Mouse (Mus musculus) heart, embryonic 15.5 days (tissue): ENCODE results near the gene Rhcg. TPM values are rescaled to one million over a fixed set of nuclear protein-coding genes. Genes with fewer than 3 reads are reported as not detected.

Experiments
- ATAC-seq: fragments of 200-750 bp; cut with Nextera tagmentation; replicated peaks from 2 replicates; pipeline ENCODE4 v1.8.0; 2017; ENCODE audit warnings: low read depth, moderate TSS enrichment; ENCODE audit not compliant: insufficient number of reproducible peaks, insufficient read depth, low FRiP score
- H3K27ac ChIP-seq: fragments of 300-500 bp; sonication (generic); 2 replicates; pipeline ENCODE4 v1.5.1; 2015; ENCODE audit warnings: mild to moderate bottlenecking, inconsistent platforms
- H3K27me3 ChIP-seq: fragments of 300-500 bp; sonication (generic); 2 replicates; pipeline ENCODE4 v1.6.1; 2015; ENCODE audit warnings: inconsistent platforms
- H3K36me3 ChIP-seq: fragments of 300-500 bp; sonication (generic); 2 replicates; pipeline ENCODE4 v1.6.1; 2015; ENCODE audit warnings: mild to moderate bottlenecking, inconsistent platforms
- H3K4me1 ChIP-seq: fragments of 300-500 bp; sonication (generic); replicated peaks from 2 replicates; pipeline ENCODE4 v1.6.1; 2015; ENCODE audit warnings: inconsistent platforms
- H3K4me2 ChIP-seq: fragments of 300-500 bp; sonication (generic); 2 replicates; pipeline ENCODE4 v1.6.1; 2015; ENCODE audit warnings: inconsistent platforms, mild to moderate bottlenecking, moderate library complexity
- H3K4me3 ChIP-seq: fragments of 300-500 bp; sonication (generic); 2 replicates; pipeline ENCODE4 v1.5.1; 2015; ENCODE audit warnings: mild to moderate bottlenecking, inconsistent platforms
- H3K9ac ChIP-seq: fragments of 300-500 bp; sonication (generic); 2 replicates; pipeline ENCODE4 v1.6.1; 2015; ENCODE audit warnings: mild to moderate bottlenecking, inconsistent platforms
- H3K9me3 ChIP-seq: fragments of 300-500 bp; sonication (generic); replicated peaks from 2 replicates; pipeline ENCODE4 v1.6.1; 2016; ENCODE audit warnings: inconsistent platforms
- WGBS: fragments of 180-500 bp; shearing (Covaris S2); methylation state at CpG from one replicate; pipeline ENCODE4 v1.1.7; 2015; ENCODE audit warnings: mixed read lengths; 5-methylcytosine and 5-hydroxymethylcytosine counted together
- polyA plus RNA-seq: library from polyadenylated mRNA; unstranded; fragments of >200 nt; fragmentation: Nextera tagmentation; extraction: Ambion mirVana; gene quantifications from 2 replicates; pipeline ENCODE4 v1.2.1, GENCODE M21; 2015

The Rhcg gene
- polyA plus RNA-seq, 1 experiment from 2014 or later: not detected

- H3K27ac ChIP-seq: no peak overlapping the region
- no peaks in the 10 kb centered on the region for H3K9me3 ChIP-seq
- ATAC-seq: no peak
- peaks cover 78% of the 10 kb centered on the region for H3K27me3 ChIP-seq
- H3K36me3 ChIP-seq: no peaks in the 10 kb centered on the region
- H3K9ac ChIP-seq: no peak overlapping the region
- no peak overlapping the region for H3K4me2 ChIP-seq
- H3K4me1 ChIP-seq: peaks cover 2% of the 10 kb centered on the region
- no peak overlapping the region for H3K4me3 ChIP-seq
- 65% methylated on average over 18 of the region's 19 CpGs for WGBS
Observed at GRCm38 (mm10) chr7:79572191-79572818, 45.2 kb downstream of the Rhcg start.

- no peak overlapping the region for H3K4me2 ChIP-seq
- H3K9me3 ChIP-seq: no peaks in the 10 kb centered on the region
- no peak overlapping the region for H3K9ac ChIP-seq
- ATAC-seq: no peak
- no peak overlapping the region for H3K4me3 ChIP-seq
- H3K27ac ChIP-seq: no peak overlapping the region
- WGBS: 58% methylated on average over 4 of the region's 4 CpGs
- H3K27me3 ChIP-seq: peaks cover 63% of the 10 kb centered on the region
- H3K36me3 ChIP-seq: no peaks in the 10 kb centered on the region
- no peaks in the 10 kb centered on the region for H3K4me1 ChIP-seq
Observed at GRCm38 (mm10) chr7:79568937-79569535, 48.4 kb downstream of the Rhcg start.

- no peak overlapping the region for H3K27ac ChIP-seq
Observed at GRCm38 (mm10) chr7:79568212-79568611, 49.2 kb downstream of the Rhcg start.

GRCm38 (mm10) chr7:79563675-79564074 is 53.8 kb downstream of the Rhcg start:
- H3K27me3 ChIP-seq: peaks cover 67% of the 10 kb centered on the region
- ATAC-seq: no peak
- 15% methylated on average over 13 of the region's 13 CpGs for WGBS

More at GRCm38 (mm10) chr7:79568212-79568611, 49.2 kb downstream of the Rhcg start:
- no peak for ATAC-seq
- 56% methylated on average over 6 of the region's 6 CpGs for WGBS
- no peak overlapping the region for H3K4me3 ChIP-seq
- no peaks in the 10 kb centered on the region for H3K9me3 ChIP-seq
- no peak overlapping the region for H3K9ac ChIP-seq
- no peaks in the 10 kb centered on the region for H3K4me1 ChIP-seq
- peaks cover 64% of the 10 kb centered on the region for H3K27me3 ChIP-seq
- H3K36me3 ChIP-seq: no peaks in the 10 kb centered on the region
- H3K4me2 ChIP-seq: no peak overlapping the region

GRCm38 (mm10) chr7:79562385-79562784 is 55.1 kb downstream of the Rhcg start:
- ATAC-seq: no peak
- no peak overlapping the region for H3K4me3 ChIP-seq
- H3K9me3 ChIP-seq: no peaks in the 10 kb centered on the region
- no peak overlapping the region for H3K9ac ChIP-seq
- H3K36me3 ChIP-seq: no peaks in the 10 kb centered on the region
- H3K4me2 ChIP-seq: no peak overlapping the region
- WGBS: 39% methylated on average over 5 of the region's 5 CpGs
- H3K27ac ChIP-seq: no peak overlapping the region
- H3K4me1 ChIP-seq: no peaks in the 10 kb centered on the region
- H3K27me3 ChIP-seq: peaks cover 68% of the 10 kb centered on the region

More at GRCm38 (mm10) chr7:79563675-79564074, 53.8 kb downstream of the Rhcg start:
- Histone ChIP-seq H3K4me2 (no peak overlapping the region), H3K9ac (no peak overlapping the region), H3K4me1 (no peaks in the 10 kb centered on the region), H3K4me3 (no peak overlapping the region), H3K36me3 (no peaks in the 10 kb centered on the region), H3K27ac (no peak overlapping the region), H3K9me3 (no peaks in the 10 kb centered on the region)

GRCm38 (mm10) chr7:79558698-79559097 is 58.8 kb downstream of the Rhcg start:
- 65% methylated on average over 1 of the region's 1 CpGs for WGBS
- no peaks in the 10 kb centered on the region for H3K36me3 ChIP-seq
- no peak overlapping the region for H3K4me2 ChIP-seq
- no peaks in the 10 kb centered on the region for H3K9me3 ChIP-seq
- H3K27ac ChIP-seq: no peak overlapping the region
- H3K4me3 ChIP-seq: no peak overlapping the region
- H3K4me1 ChIP-seq: no peaks in the 10 kb centered on the region
- peaks cover 86% of the 10 kb centered on the region for H3K27me3 ChIP-seq
- no peak overlapping the region for H3K9ac ChIP-seq
- ATAC-seq: no peak

GRCm38 (mm10) chr7:79557728-79558221 is 59.7 kb downstream of the Rhcg start:
- Histone ChIP-seq H3K27ac (no peak overlapping the region), H3K36me3 (no peaks in the 10 kb centered on the region), H3K9ac (no peak overlapping the region), H3K4me3 (no peak overlapping the region), H3K4me1 (no peaks in the 10 kb centered on the region), H3K9me3 (no peaks in the 10 kb centered on the region), H3K4me2 (no peak overlapping the region), H3K27me3 (peaks cover 90% of the 10 kb centered on the region)
- 6% methylated on average over 8 of the region's 8 CpGs for WGBS
- no peak for ATAC-seq

- H3K27me3 ChIP-seq: peaks cover 93% of the 10 kb centered on the region
- H3K27ac ChIP-seq: no peak overlapping the region
- no peaks in the 10 kb centered on the region for H3K36me3 ChIP-seq
- no peak overlapping the region for H3K4me2 ChIP-seq
- no peaks in the 10 kb centered on the region for H3K9me3 ChIP-seq
- no peak overlapping the region for H3K4me3 ChIP-seq
- no peak overlapping the region for H3K9ac ChIP-seq
- ATAC-seq: no peak
- 1% methylated on average over 25 of the region's 25 CpGs for WGBS
- no peaks in the 10 kb centered on the region for H3K4me1 ChIP-seq
Observed at GRCm38 (mm10) chr7:79555368-79556034, 62.0 kb downstream of the Rhcg start.

GRCm38 (mm10) chr7:79552702-79553101 is 64.8 kb downstream of the Rhcg start:
- H3K4me1 ChIP-seq: no peaks in the 10 kb centered on the region
- no peak overlapping the region for H3K27ac ChIP-seq
- no peaks in the 10 kb centered on the region for H3K9me3 ChIP-seq
- no peak overlapping the region for H3K9ac ChIP-seq
- no peak for ATAC-seq
- 2% methylated on average over 10 of the region's 10 CpGs for WGBS
- peaks cover 97% of the 10 kb centered on the region for H3K27me3 ChIP-seq
- no peak overlapping the region for H3K4me2 ChIP-seq
- no peaks in the 10 kb centered on the region for H3K36me3 ChIP-seq
- no peak overlapping the region for H3K4me3 ChIP-seq

GRCm38 (mm10) chr7:79548893-79549555 is 68.4 kb downstream of the Rhcg start:
- Histone ChIP-seq H3K4me2 (no peak overlapping the region), H3K4me1 (0 out of 2 replicates have a peak, but pooled peaks cover 2% of the 10 kb centered on the region), H3K9ac (no peak overlapping the region), H3K27me3 (peaks cover 96% of the 10 kb centered on the region), H3K27ac (no peak overlapping the region), H3K36me3 (no peaks in the 10 kb centered on the region), H3K4me3 (no peak overlapping the region), H3K9me3 (no peaks in the 10 kb centered on the region)
- no peak for ATAC-seq
- WGBS: 30% methylated on average over 12 of the region's 12 CpGs

GRCm38 (mm10) chr7:79547092-79547491 is 70.4 kb downstream of the Rhcg start:
- 1% methylated on average over 15 of the region's 15 CpGs for WGBS
- Histone ChIP-seq H3K27ac (no peak overlapping the region), H3K36me3 (no peaks in the 10 kb centered on the region), H3K9me3 (no peaks in the 10 kb centered on the region), H3K27me3 (peaks cover 97% of the 10 kb centered on the region), H3K4me2 (no peak overlapping the region), H3K4me3 (no peak overlapping the region), H3K9ac (no peak overlapping the region), H3K4me1 (peaks cover 10% of the 10 kb centered on the region; the same call in 1 of the 2 replicates)
- no peak for ATAC-seq
